Mouse (Mus musculus): ENCODE results near the gene Mtx2. TPM values are rescaled to one million over a fixed set of nuclear protein-coding genes. Genes with fewer than 3 reads are reported as not detected.

The Mtx2 gene
- polyA plus RNA-seq (2014; fragmentation: Nextera tagmentation; extraction: Ambion mirVana) = 181 and 188 TPM in 2 replicates

DNA sequence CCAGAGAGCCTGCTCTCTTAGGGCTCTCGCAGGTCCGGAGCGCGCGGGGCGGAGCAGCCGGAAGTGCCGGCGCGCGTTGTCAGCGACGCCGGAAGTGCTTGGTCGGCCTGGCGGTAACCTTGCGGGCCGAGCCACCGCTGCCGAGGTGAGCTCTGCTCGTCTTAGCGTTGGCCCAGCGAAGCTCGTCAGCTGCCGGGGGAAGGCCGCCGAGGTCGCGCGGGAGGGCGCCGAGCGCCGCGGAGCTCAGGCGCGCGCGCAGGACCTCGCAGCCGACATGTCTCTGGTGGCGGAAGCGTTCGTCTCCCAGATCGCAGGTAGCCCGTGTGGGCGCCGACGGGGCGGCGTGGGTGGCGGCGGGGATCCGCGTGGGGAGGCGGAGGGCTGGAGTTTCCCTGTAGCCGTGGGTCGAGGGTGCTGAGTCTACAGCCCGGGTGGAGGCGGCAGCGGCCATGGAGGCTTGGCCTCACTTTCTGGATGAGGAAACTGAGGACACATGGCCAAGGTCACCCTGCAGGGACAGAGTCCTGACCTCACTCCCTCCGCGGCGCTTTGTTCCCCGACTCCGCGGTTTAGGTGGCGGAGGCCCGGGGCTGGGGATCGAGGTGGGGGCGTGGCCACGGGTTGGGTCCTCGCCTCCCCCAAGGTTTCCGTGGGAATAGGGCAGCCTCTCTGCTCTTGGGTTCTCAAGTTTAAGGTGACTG is at the start of gene Mtx2:
Gene Mtx2, plus strand, starts transcription at position 74 of the 701 bp plus-strand sequence.
- Histone ChIP-seq H3K27ac (peak within 1 kb of the TSS; percentile 88), H3K9me3 (ENCODE audit: control insufficient read depth, low read length) (no peaks in the 10 kb centered on the region), H3K36me3 (replicated peaks; ENCODE audit: control insufficient read depth, insufficient read depth) (no peaks in the 10 kb centered on the region), H3K27me3 (ENCODE audit: control insufficient read depth, insufficient read depth, low read length) (no peaks in the 10 kb centered on the region), H3K4me3 (replicated peaks; ENCODE audit: low read length) (peak within 1 kb of the TSS; percentile 99), H3K4me1 (replicated peaks; ENCODE audit: control insufficient read depth, insufficient read depth, low read length) (peaks cover 12% of the 10 kb centered on the region; the same call in 1 of the 2 replicates), H3K9ac (peak within 1 kb of the TSS; percentile 94), H3K4me2 (replicated peaks) (peak within 1 kb of the TSS; percentile 76)
- peak; percentile 95 for ATAC-seq (ENCODE audit: low FRiP score)
- under 1% methylated on average over 72 of the region's 74 CpGs for whole genome bisulfite sequencing
- peak; percentile 86 for DNase-seq (ENCODE audit: low spot score)

DNA sequence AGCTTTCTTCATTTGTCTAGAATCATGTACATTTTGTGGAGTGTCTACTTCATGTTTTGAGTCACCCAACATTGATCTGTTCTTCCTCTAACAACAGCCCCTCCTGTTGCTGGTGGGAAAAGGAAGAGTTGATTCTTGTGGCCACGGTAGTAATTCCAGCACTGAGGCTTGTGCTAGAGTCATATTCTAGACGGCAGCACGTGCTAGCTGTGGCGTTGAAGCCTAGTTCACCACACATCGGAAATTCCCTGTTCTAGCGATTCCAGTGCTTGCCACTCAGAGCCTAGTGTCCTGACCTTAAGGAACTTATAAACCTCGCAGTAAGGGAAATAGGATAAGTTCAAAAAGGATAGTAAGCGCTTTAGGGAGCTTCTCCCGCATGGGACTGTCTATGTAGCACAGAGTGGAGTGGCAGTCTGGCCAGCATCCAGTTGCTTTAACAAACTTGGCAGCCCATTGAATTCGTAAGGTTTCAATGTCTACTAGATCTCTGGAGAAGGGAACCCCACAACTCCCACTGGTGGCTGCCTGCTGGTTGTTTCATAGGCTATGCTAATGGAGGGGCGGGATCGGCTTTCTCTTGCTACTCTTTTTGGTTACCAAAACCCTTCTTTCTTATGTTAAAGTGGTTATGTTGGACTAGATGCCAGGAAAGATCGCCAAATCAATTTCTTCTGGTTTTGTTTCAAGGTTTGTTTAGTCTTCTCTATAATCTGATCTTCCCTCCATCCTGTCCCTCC is 47.9 kb upstream of the Mtx2 start:
- no peaks in the 10 kb centered on the region for H3K4me1 ChIP-seq (replicated peaks; ENCODE audit: control insufficient read depth, insufficient read depth, low read length)
- no peak overlapping the region for H3K4me3 ChIP-seq (replicated peaks; ENCODE audit: low read length)
- no peak overlapping the region for H3K9ac ChIP-seq
- H3K36me3 ChIP-seq (replicated peaks; ENCODE audit: control insufficient read depth, insufficient read depth) = no peaks in the 10 kb centered on the region
- no peak overlapping the region for H3K27ac ChIP-seq
- DNase-seq (ENCODE audit: low spot score) = no peak
- H3K4me2 ChIP-seq (replicated peaks) = no peak overlapping the region
- WGBS = 64% methylated on average over 13 of the region's 13 CpGs
- ATAC-seq (ENCODE audit: low FRiP score) = no peak
- no peaks in the 10 kb centered on the region for H3K9me3 ChIP-seq (ENCODE audit: control insufficient read depth, low read length)
- H3K27me3 ChIP-seq (ENCODE audit: control insufficient read depth, insufficient read depth, low read length) = no peaks in the 10 kb centered on the region

DNA sequence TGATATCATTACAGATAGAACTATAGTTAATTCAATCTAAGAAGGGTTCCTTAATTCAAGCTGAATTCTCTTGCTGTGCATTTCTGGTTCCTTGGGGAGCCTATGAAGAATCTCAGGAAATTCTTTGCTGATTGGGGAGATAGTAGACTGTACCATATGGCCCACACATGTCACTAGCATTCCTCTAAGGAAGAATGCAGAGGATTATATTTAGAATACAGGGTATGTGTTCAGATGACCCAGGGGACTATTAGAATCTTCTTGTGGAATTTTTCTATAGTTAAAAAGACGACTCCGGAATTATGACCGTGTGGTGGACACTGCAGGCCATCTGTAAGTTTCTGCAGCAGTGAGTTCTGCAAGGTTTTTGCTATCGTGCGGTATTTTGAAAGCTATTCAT is 44.2 kb upstream of the Mtx2 start:
- no peaks in the 10 kb centered on the region for H3K27me3 ChIP-seq (ENCODE audit: control insufficient read depth, insufficient read depth, low read length)
- WGBS = 87% methylated on average over 5 of the region's 5 CpGs
- H3K36me3 ChIP-seq (replicated peaks; ENCODE audit: control insufficient read depth, insufficient read depth) = no peaks in the 10 kb centered on the region
- no peak overlapping the region for H3K9ac ChIP-seq
- H3K4me2 ChIP-seq (replicated peaks) = no peak overlapping the region
- H3K4me1 ChIP-seq (replicated peaks; ENCODE audit: control insufficient read depth, insufficient read depth, low read length) = no peaks in the 10 kb centered on the region
- no peak overlapping the region for H3K4me3 ChIP-seq (replicated peaks; ENCODE audit: low read length)
- H3K27ac ChIP-seq = no peak overlapping the region
- ATAC-seq (ENCODE audit: low FRiP score) (no peak), DNase-seq (ENCODE audit: low spot score) (no peak)
- no peaks in the 10 kb centered on the region for H3K9me3 ChIP-seq (ENCODE audit: control insufficient read depth, low read length)

DNA sequence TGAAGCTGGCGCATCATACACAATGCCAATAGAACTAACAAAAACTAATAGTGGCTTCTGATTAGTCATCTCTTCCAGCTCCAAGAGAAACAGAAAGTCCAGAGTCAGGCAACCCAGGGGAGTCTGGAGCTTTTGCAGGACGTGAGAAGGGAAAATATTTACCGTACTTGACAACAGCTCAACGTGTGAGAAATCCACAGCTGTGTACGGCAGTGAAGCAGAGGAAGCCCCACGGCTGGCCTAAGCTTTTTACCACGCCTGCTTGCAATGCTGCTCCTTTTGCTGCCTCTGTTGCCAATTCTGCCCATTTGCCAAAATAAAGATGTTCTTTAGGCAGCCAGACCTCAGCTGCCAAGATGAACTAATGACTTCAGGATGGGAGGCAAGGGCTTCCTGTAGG is 30.1 kb upstream of the Mtx2 start:
- WGBS = 67% methylated on average over 7 of the region's 7 CpGs
- ATAC-seq (ENCODE audit: low FRiP score) (no peak), DNase-seq (ENCODE audit: low spot score) (no peak)

DNA sequence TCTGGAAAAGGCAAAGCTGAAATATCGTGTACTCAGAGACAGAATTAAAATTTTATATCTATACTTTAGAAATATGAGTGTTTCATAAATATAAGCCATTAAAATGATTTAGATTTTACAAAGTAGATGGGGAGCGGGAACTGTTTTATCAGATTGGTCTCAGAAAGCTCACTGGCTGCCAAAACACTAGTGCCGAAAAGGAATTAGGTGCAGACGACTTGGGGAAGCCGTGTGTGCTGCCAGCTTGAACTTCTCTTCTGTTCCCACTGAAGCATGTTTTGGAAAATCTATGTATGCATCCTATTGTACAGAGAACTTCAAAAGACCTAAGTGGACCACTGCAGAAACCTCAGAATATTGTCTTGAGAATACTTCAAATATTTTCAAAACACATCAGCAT is 17.2 kb upstream of the Mtx2 start:
- Histone ChIP-seq H3K4me1 (replicated peaks; ENCODE audit: control insufficient read depth, insufficient read depth, low read length) (no peaks in the 10 kb centered on the region), H3K4me2 (replicated peaks) (no peak overlapping the region), H3K36me3 (replicated peaks; ENCODE audit: control insufficient read depth, insufficient read depth) (no peaks in the 10 kb centered on the region), H3K4me3 (replicated peaks; ENCODE audit: low read length) (no peak overlapping the region), H3K9ac (no peak overlapping the region), H3K27ac (no peak overlapping the region), H3K27me3 (ENCODE audit: control insufficient read depth, insufficient read depth, low read length) (no peaks in the 10 kb centered on the region), H3K9me3 (ENCODE audit: control insufficient read depth, low read length) (no peaks in the 10 kb centered on the region)
- DNase-seq (ENCODE audit: low spot score) = no peak
- WGBS = 84% methylated on average over 5 of the region's 5 CpGs
- no peak for ATAC-seq (ENCODE audit: low FRiP score)

More for the DNA sequence above, 30.1 kb upstream of the Mtx2 start:
- H3K27ac ChIP-seq = no peak overlapping the region
- H3K4me2 ChIP-seq (replicated peaks) = no peak overlapping the region
- no peak overlapping the region for H3K4me3 ChIP-seq (replicated peaks; ENCODE audit: low read length)
- H3K4me1 ChIP-seq (replicated peaks; ENCODE audit: control insufficient read depth, insufficient read depth, low read length) = no peaks in the 10 kb centered on the region
- no peak overlapping the region for H3K9ac ChIP-seq
- H3K36me3 ChIP-seq (replicated peaks; ENCODE audit: control insufficient read depth, insufficient read depth) = no peaks in the 10 kb centered on the region
- H3K9me3 ChIP-seq (ENCODE audit: control insufficient read depth, low read length) = no peaks in the 10 kb centered on the region
- H3K27me3 ChIP-seq (ENCODE audit: control insufficient read depth, insufficient read depth, low read length) = no peaks in the 10 kb centered on the region

DNA sequence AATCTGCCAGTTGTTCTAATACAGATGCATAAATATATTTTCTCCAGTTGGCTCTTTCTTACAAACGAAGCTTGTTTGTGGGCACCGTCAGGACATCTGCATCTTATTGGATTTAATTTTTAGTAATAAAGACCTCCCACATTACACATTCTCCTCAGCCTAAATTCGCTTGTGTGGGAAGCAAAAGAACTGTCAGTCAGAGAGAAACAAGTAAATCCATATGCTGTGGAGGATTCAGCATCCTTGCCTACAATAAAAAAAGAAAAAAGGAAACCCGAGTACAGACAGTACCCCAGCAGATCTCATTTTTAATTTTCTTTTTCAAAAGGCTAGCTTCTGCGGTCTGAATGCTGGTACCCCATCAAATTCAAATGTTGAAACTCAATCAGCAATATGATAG is 2.9 kb upstream of the Mtx2 start:
- ATAC-seq (ENCODE audit: low FRiP score) (no peak), DNase-seq (ENCODE audit: low spot score) (no peak)
- 81% methylated on average over 5 of the region's 5 CpGs for WGBS
- Histone ChIP-seq H3K27me3 (ENCODE audit: control insufficient read depth, insufficient read depth, low read length) (no peaks in the 10 kb centered on the region), H3K9me3 (ENCODE audit: control insufficient read depth, low read length) (no peaks in the 10 kb centered on the region), H3K4me2 (replicated peaks) (no peak overlapping the region), H3K4me3 (replicated peaks; ENCODE audit: low read length) (no peak overlapping the region), H3K4me1 (replicated peaks; ENCODE audit: control insufficient read depth, insufficient read depth, low read length) (peaks cover 12% of the 10 kb centered on the region; the same call in 1 of the 2 replicates), H3K36me3 (replicated peaks; ENCODE audit: control insufficient read depth, insufficient read depth) (no peaks in the 10 kb centered on the region), H3K9ac (no peak overlapping the region), H3K27ac (no peak overlapping the region)

DNA sequence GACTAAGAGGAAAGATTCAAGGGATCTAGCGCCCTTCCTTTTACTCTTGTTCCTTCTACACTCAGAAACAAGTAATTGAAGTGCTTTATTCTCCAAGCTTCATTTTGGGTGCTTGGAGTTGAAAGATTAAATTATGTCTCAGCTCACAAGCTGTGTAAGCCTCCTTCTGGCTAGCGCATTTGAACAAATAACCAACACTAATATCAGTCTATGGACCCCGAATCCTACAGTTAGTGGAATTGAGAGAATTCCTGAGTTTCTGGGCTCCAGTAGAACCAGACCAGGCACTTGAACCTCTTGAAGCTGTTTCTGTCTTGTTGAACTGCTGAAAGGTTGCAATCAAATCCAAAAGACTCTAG is 253 bp upstream of the Mtx2 start:
- Histone ChIP-seq H3K4me1 (replicated peaks; ENCODE audit: control insufficient read depth, insufficient read depth, low read length) (peaks cover 12% of the 10 kb centered on the region; the same call in 1 of the 2 replicates), H3K27ac (peak overlapping the region; percentile 88), H3K9ac (peak overlapping the region; percentile 94), H3K9me3 (ENCODE audit: control insufficient read depth, low read length) (no peaks in the 10 kb centered on the region), H3K4me2 (replicated peaks) (peak overlapping the region; percentile 76), H3K4me3 (replicated peaks; ENCODE audit: low read length) (peak overlapping the region; percentile 99), H3K36me3 (replicated peaks; ENCODE audit: control insufficient read depth, insufficient read depth) (no peaks in the 10 kb centered on the region), H3K27me3 (ENCODE audit: control insufficient read depth, insufficient read depth, low read length) (no peaks in the 10 kb centered on the region)
- WGBS = 73% methylated on average over 3 of the region's 3 CpGs
- DNase-seq (ENCODE audit: low spot score) (no peak), ATAC-seq (ENCODE audit: low FRiP score) (peak; percentile 40; the same call in 1 of the 2 replicates)

DNA sequence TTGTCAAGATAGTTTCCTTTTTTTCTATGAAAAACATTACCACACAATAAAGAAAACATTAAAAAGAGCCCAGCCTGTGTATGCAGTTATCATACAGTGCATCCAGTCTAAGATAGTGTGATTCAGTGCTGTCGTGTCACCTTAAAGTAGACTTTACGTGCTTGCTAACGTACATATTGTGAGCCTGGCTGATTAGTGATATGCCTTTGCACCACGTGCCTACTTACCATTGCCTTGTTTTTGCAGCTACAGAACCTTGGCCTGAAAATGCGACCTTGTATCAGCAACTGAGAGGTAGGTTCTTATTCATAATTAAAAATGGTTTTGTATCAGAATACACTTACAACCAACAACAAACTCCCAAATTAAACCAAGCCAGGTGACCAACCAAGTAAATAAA is 21.4 kb downstream of the Mtx2 start:
- H3K36me3 ChIP-seq (replicated peaks; ENCODE audit: control insufficient read depth, insufficient read depth) = no peaks in the 10 kb centered on the region
- H3K4me2 ChIP-seq (replicated peaks) = no peak overlapping the region
- no peaks in the 10 kb centered on the region for H3K4me1 ChIP-seq (replicated peaks; ENCODE audit: control insufficient read depth, insufficient read depth, low read length)
- H3K9ac ChIP-seq = no peak overlapping the region
- no peak overlapping the region for H3K27ac ChIP-seq
- no peaks in the 10 kb centered on the region for H3K27me3 ChIP-seq (ENCODE audit: control insufficient read depth, insufficient read depth, low read length)
- H3K4me3 ChIP-seq (replicated peaks; ENCODE audit: low read length) = no peak overlapping the region
- WGBS = 79% methylated on average over 5 of the region's 5 CpGs
- DNase-seq (ENCODE audit: low spot score) (no peak), ATAC-seq (ENCODE audit: low FRiP score) (no peak)
- no peaks in the 10 kb centered on the region for H3K9me3 ChIP-seq (ENCODE audit: control insufficient read depth, low read length)

DNA sequence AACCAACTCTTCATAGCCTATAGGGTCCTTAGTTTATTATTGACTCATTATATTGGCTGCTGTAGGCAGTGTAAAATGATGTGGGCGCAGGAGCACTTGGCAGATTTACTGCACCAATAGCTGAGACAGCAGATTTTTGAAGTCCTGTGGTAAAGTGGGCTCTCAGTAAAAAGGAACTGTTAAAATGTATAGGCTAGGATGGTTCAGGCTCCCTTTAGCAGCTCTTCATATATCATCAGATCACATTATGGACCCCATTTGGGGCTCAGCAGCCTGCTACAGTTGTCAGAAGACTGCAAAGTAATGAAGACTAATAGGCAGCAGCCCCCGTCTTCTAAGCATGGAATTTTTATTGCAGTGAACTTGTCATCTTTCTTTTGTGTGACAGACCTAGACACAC is 21.9 kb downstream of the Mtx2 start:
- Histone ChIP-seq H3K27me3 (ENCODE audit: control insufficient read depth, insufficient read depth, low read length) (no peaks in the 10 kb centered on the region), H3K9me3 (ENCODE audit: control insufficient read depth, low read length) (no peaks in the 10 kb centered on the region), H3K36me3 (replicated peaks; ENCODE audit: control insufficient read depth, insufficient read depth) (no peaks in the 10 kb centered on the region), H3K4me1 (replicated peaks; ENCODE audit: control insufficient read depth, insufficient read depth, low read length) (no peaks in the 10 kb centered on the region), H3K4me3 (replicated peaks; ENCODE audit: low read length) (no peak overlapping the region), H3K4me2 (replicated peaks) (no peak overlapping the region), H3K27ac (no peak overlapping the region), H3K9ac (no peak overlapping the region)
- ATAC-seq (ENCODE audit: low FRiP score) (no peak), DNase-seq (ENCODE audit: low spot score) (no peak)
- 47% methylated on average over 2 of the region's 2 CpGs for WGBS
